Mouse (Mus musculus) testis, postnatal 14 days (tissue): ENCODE data around the gene Adig.

Experiments used
- DNase-seq: peaks from one replicate; pipeline ENCODE4 v3.0.0; 2021; ENCODE audit warnings: low spot score

Gene Adig

DNA sequence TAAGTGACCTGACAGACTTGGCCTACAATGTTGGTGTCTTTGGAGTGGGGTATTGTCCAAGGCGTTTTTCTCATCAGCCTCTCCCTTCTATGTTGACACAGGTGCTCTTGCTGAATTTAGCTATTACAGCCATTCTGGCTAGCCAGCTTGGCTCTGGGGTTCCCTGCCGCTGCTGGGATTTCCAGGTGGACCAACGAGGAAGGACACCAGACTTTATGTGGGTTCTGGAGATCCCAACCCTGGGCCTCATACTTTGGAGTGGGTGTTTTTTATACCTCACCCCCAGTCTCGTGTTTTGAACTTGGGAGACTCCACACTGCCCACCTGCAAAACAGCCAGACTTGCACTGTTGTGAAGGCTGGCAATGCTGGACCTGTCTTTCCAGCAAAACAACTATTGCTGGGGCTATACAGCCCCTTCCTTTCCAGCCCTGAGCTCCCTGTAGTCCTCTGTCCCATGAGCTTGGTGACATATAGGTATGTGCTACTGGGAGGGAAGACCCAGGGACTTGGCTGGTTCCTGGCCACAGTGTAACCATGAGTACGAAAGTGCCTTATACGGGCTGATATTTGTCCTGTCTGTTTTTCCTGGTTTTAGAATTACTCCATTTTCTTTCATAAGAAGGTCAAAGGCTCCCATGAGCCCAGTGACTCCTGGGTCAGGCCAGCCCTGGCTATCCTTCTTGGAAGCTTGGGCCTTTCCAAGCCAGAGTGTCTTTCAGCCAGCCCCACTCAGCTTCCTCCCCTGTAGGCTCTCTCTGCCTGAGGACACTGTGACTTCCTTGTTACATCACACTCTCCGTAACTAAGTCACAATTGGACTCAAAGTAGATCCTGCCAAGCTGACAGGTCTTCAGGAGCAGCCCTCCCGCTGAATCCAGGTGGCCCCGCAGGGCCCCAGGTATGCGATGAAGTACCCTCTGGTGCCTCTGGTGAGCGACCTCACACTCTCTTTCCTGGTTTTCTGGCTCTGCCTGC, at the start of gene Adig:
TSS of gene Adig (plus strand) at position 777 of the 977 bp plus-strand sequence.
- no peak for DNase-seq

DNA sequence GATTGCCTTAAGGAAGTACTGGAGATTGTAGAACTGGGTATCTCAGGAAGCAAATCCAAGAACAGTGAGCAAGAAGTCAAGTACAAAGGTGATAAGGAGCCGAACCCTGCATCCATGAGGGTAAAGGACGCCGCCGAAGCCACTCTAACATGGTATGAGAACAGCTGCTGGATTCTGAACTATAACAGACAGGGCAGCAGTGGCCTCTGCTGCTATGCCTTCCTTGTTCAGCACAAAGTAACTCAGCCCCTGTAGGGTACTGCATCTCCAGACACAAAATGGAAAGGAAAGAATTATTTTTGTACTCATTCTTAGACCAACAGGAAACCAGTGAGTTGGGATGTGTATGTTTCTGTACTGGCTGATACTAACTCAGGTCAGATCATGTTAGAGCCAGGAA, 46.0 kb upstream of the Adig start:
- no peak for DNase-seq

GRCm38 (mm10) chr2:158457610-158458009, 44.8 kb upstream of the Adig start:
- no peak for DNase-seq

- DNase-seq = no peak
Observed at GRCm38 (mm10) chr2:158462450-158462849, 40.0 kb upstream of the Adig start.

GRCm38 (mm10) chr2:158474159-158474558, 28.3 kb upstream of the Adig start:
- DNase-seq = no peak

GRCm38 (mm10) chr2:158477640-158478039, 24.8 kb upstream of the Adig start:
- DNase-seq = no peak

GRCm38 (mm10) chr2:158498457-158498856, 4.0 kb upstream of the Adig start:
- no peak for DNase-seq

GRCm38 (mm10) chr2:158503226-158503625, 814 bp downstream of the Adig start:
- DNase-seq = no peak

GRCm38 (mm10) chr2:158503671-158504070, 1.3 kb downstream of the Adig start:
- no peak for DNase-seq

DNA sequence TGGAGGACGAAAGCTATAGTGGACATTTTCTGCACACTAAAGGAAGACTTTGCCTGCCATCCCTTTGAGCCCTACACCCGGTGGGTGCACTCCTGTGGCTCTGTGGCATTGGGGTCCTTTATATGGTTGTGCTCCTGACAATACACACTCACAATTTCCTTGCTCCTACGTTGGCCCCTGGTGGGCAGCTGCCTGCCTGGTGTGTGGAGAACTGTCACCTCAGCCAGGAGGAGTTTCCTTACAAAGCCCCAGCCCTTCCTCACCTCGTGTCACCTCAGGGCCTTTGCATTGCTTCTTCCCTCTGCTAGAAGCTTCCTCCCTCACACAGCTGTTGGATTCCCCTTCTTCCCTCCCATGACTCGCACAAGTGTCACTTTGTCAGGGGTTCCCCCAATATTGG, 4.1 kb downstream of the Adig start:
- DNase-seq = no peak

- DNase-seq = no peak
Observed at GRCm38 (mm10) chr2:158507046-158507445, 4.6 kb downstream of the Adig start.

- DNase-seq = no peak
Observed at GRCm38 (mm10) chr2:158510665-158511064, 8.3 kb downstream of the Adig start.

DNA sequence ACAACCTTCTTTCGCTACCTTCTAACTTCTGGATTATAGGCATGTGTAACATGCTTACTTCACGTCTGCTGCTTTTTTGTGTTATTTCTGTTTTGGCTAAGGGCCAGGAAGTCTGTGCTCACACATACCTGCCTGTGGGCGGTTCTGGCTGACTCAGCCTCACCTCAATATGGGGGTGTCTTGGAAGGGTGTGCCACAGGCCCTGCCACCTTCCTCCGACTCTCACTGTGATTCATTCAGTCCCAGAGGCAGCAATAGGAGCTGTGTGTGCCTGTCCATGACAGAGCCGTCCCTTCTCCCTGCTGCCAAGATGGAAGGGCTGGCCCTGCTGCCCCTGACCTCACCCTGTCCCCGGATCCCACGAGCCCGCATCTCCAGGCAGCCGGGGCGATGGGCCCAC, 10.1 kb downstream of the Adig start, which contains the start of gene Arhgap40:
TSS of gene Arhgap40 (plus strand) at position 269 of the 400 bp plus-strand sequence.
- DNase-seq = no peak

DNA sequence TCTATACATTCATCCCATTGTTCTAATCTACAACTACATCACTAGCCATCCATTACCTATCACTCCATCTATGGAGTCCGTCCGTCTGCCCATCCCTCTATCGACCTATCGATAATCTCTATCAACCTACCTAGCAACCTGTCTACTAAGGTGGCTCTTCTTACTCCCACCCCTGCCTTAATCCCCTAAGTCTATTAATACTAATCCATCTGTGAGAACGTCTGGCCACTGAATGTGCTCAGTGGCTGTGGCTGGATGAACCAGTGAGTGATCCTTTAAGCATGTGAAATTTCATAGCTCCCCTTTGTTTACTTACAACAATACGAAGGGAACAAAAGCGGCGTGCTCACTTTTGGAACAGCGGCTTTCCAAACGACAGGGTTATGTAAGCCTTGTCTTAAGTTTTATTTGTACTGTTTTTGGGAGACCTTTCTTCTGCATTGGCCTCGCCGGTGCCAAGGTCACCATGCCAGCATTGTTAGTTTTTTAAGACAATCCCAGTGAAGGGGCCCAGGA, 11.5 kb downstream of the Adig start:
- no peak for DNase-seq

DNA sequence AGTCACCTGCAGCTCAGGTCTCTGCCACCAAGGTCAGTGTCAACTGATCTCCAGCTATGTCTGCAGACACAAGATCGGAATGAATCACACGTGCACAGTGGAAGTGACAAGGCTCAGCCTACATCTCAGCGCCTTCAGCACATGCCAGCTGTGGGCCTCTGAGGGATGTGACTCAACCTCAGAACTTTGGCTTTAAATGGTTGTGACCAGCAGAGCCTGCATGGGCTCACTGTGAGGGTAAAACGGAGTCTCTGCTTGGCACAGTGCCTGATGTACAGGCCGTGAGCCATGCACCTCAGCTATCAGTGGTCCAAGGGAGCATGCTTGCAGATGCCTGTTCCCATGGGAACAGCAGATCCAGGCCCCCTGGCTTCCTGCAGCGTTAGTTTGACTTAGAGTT, 16.2 kb downstream of the Adig start:
- DNase-seq = no peak

- DNase-seq = no peak
Observed at GRCm38 (mm10) chr2:158519071-158519470, 16.7 kb downstream of the Adig start.

GRCm38 (mm10) chr2:158519800-158520199, 17.4 kb downstream of the Adig start:
- DNase-seq = no peak

- no peak for DNase-seq
Observed at GRCm38 (mm10) chr2:158523060-158523459, 20.6 kb downstream of the Adig start.

DNA sequence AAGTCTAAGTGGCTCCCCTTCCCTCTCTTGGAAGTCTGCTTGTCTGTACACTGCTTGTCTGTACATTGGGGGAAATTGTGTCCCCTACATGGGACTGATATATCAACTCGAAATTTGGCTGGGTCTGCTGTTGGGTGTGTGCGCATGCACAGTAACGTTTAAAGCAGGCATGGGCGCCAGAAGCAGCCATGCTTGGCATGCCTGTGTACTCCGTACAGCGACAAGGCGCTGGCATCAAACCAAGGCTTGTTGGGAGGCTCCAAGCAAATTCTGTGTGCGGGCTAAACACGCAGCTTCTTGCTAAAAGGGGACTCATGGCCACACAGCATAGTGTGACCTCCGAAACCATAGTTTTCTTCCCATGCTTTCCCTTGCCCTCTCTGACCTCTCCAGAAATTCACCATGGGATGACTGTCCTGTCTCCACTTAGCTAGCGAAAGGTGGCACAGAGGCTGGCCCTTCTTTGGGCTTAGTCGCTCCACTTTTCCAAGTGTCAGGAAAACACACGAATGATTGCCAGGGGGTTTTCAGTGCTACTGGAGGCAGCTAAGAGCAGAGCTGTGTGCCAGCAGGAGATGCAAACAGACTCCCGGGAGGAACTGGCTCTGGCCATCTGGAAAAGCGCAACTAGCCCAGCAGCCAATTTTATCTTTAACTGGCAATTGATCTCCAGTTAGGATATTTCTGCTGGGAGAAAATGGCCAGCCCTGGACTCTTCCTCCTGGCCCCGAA, 21.9 kb downstream of the Adig start:
- no peak for DNase-seq

DNA sequence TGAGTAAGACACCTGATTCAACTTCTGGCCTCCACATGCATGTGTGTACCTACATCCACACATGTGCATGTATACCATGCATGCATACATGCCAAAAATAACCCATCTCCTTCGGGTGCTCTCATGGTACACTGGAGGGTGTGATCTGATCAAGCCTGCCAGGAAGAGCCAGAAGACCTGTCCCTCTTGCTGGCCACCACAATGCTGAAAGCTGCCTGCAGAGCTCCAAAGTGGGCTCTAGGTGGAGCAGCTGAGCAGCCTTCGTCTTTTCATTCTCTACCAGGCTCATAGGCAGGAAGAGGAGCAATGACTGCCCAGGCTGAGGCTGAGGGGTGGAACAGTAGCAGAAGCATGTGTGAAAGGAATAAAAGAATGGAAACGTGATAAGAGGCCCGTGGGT, 31.7 kb downstream of the Adig start:
- DNase-seq = no peak

- DNase-seq = no peak
Observed at GRCm38 (mm10) chr2:158534559-158534958, 32.1 kb downstream of the Adig start.

GRCm38 (mm10) chr2:158539433-158540305, 37.3 kb downstream of the Adig start:
- DNase-seq = peak; percentile 39
